Mouse (Mus musculus) ovary, adult 2 months (tissue): ENCODE data around the gene Gm28079. TPM values are rescaled to one million over a fixed set of nuclear protein-coding genes. Genes with fewer than 3 reads are reported as not detected.

ENCODE experiments used
- polyA plus RNA-seq: library from polyadenylated mRNA; depleted of rRNA; stranded (reverse); fragments of >200 nt; gene quantifications from 2 replicates; pipeline ENCODE4 v1.2.3, GENCODE M21; 2012; rRNA removed

Gm28079 gene
- polyA plus RNA-seq: not detected in 2 replicates

DNA sequence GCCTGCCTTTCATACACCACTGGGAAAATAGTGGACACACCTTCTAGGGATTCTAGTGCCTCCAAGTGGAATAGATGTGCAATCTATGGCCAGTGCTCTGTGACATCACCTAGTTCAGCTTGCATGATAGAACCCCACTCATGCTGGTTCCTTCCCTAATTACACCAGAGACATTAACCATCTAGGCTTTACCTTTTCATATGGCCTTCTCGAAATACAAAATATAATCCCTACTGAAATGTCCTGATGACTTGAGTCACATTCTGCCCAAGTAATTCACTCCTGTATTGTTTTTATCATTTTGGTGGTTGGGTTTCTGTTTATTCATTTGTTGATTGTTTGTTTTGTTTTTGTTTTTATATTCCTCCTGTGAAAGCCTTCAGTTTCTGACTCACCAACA lies at the start of gene Gm28079:
Gene Gm28079, minus strand, starts transcription at position 101 of the 400 bp plus-strand sequence.

